18 mouse cellular contexts compared by ENCODE assay signal in genomic region chr2:34840143-34840542, GRCm38 (mm10). TPM values are rescaled to one million over a fixed set of nuclear protein-coding genes. Genes with fewer than 3 reads are reported as not detected.
DNase-seq lines count a peak whose midpoint lies in the region; ATAC-seq and TF ChIP-seq lines count a peak whose summit lies in the region.
"Not testable (repeated sequence)": the region's sequence is repeated elsewhere in the genome, so short reads cannot be mapped to it uniquely, and the experiment has no call there.
"Had no signal": no experiment of that assay in that cellular context is flagged by ENCODE, and none has a peak within 500 bp of the region (broad histone marks: within the 10 kb centered on the region; RNA-seq: fewer than 3 reads in every experiment).

No protein-coding gene starts in this region.

- H3K9me3 ChIP-seq in CH12.LX (replicated peaks; ENCODE audit: low read length); liver, postnatal 0 days (ENCODE audit: low read length): not testable (repeated sequence)

- not testable (repeated sequence) for H3K4me3 ChIP-seq in CH12.LX (replicated peaks in 1 of 3; ENCODE audit: low read depth in 2 of 3, low read length in 2 of 3, poor library complexity in 1 of 3); heart, adult 2 months; layer of hippocampus, adult 2 months; liver, postnatal 0 days (ENCODE audit: low read depth, low read length)

- ATAC-seq in Patski; liver, postnatal 0 days: not testable (repeated sequence)

- TF ChIP-seq POLR2A in CH12.LX (IDR thresholded peaks at IDR 0.05; ENCODE audit: low read depth, low read length); heart, adult 2 months (IDR thresholded peaks at IDR 0.05; ENCODE audit: insufficient read depth, low read depth, low read length): not testable (repeated sequence)

- H3K79me2 ChIP-seq in CH12.LX (replicated peaks; ENCODE audit: control insufficient read depth, extremely low read depth, insufficient read depth, poor library complexity, severe bottlenecking); heart, adult 2 months (replicated peaks; ENCODE audit: control insufficient read depth, insufficient read depth, low read length): not testable (repeated sequence)

- not testable (repeated sequence) for TF ChIP-seq EP300 in CH12.LX (IDR thresholded peaks at IDR 0.05; ENCODE audit: low read length); heart, adult 2 months (IDR thresholded peaks at IDR 0.05; ENCODE audit: insufficient read depth, low read depth, low read length); liver, postnatal 0 days (IDR thresholded peaks at IDR 0.05; ENCODE audit: low read depth)

- not testable (repeated sequence) for H3K9ac ChIP-seq in CH12.LX (ENCODE audit: insufficient read depth, low read depth); heart, adult 2 months (ENCODE audit: low read depth, low read length); liver, postnatal 0 days (replicated peaks)

- peak in 1 of 2 experiments; percentile 47; a peak in 2 of 4 replicates for TF ChIP-seq CTCF in CH12.LX (conservative IDR thresholded peaks at IDR 0.05 in 1 of 2, IDR thresholded peaks at IDR 0.05 in 1 of 2; ENCODE audit: low read depth in 2 of 2, low read length in 2 of 2)
- TF ChIP-seq CTCF in Patski (IDR thresholded peaks at IDR 0.05), result peak; percentile 56
- TF ChIP-seq CTCF in heart, adult 2 months (IDR thresholded peaks at IDR 0.05), result peak; percentile 52
- TF ChIP-seq CTCF in layer of hippocampus, adult 2 months (conservative IDR thresholded peaks at IDR 0.05), result peak; percentile 51
- TF ChIP-seq CTCF in liver, postnatal 0 days (IDR thresholded peaks at IDR 0.05; ENCODE audit: low read depth), result peak; percentile 40

- not testable (repeated sequence) for DNase-seq in CH12.LX (ENCODE audit: extremely low read depth); Patski (ENCODE audit: low read depth, low spot score); heart, adult 2 months; layer of hippocampus, adult 2 months (ENCODE audit: low spot score in 2 of 2); liver, postnatal 0 days
- peak; percentile 30 for DNase-seq in splenic B cell, adult 2 months (ENCODE audit: low read depth, low spot score)

- H3K27me3 ChIP-seq in CH12.LX (replicated peaks); heart, adult 2 months (ENCODE audit: control insufficient read depth, insufficient read depth, low read length); liver, postnatal 0 days (ENCODE audit: insufficient read depth, low read length); splenic B cell, adult 2 months (ENCODE audit: control insufficient read depth, insufficient read depth, low read length, poor library complexity, severe bottlenecking): not testable (repeated sequence)
- peaks cover 21% of the 10 kb centered on the region for H3K27me3 ChIP-seq in Patski

- in situ Hi-C loops in CH12.LX (cut with MboI; ENCODE audit: low pct_ligation_motif_present, low pct_unique_long_range_greater_than_20kb, low sequenced_read_pairs); Patski (cut with MboI; ENCODE audit: low pct_unique_long_range_greater_than_20kb): not testable (repeated sequence)

- POLR2A ChIA-PET in Patski (lab: Charles Lee), result not testable (repeated sequence)

- intact Hi-C loops in heart, adult 2 months (cut with DNase I), result not testable (repeated sequence)

- H3K27ac ChIP-seq in CH12.LX (ENCODE audit: insufficient read depth, low read depth); heart, adult 2 months; layer of hippocampus, adult 2 months; liver, postnatal 0 days (ENCODE audit: low read depth): not testable (repeated sequence)

- not testable (repeated sequence) for H3K36me3 ChIP-seq in CH12.LX (replicated peaks in 1 of 2; ENCODE audit: control insufficient read depth in 1 of 2, insufficient read depth in 1 of 2, low read length in 1 of 2); heart, adult 2 months (ENCODE audit: control insufficient read depth, insufficient read depth, low read length); liver, postnatal 0 days (replicated peaks; ENCODE audit: insufficient read depth, low read length); splenic B cell, adult 2 months (ENCODE audit: control insufficient read depth, insufficient read depth, low read length, poor library complexity, severe bottlenecking)

- TF ChIP-seq RAD21 in CH12.LX (IDR thresholded peaks at IDR 0.05; ENCODE audit: low read depth, low read length), result peak; percentile 28

- dilution Hi-C loops in CH12.LX (cut with MboI; ENCODE audit: extremely low pct_ligation_motif_present, extremely low pct_unique_long_range_greater_than_20kb, low sequenced_read_pairs), result not testable (repeated sequence)

- H3K4me1 ChIP-seq in CH12.LX (ENCODE audit: control insufficient read depth in 1 of 2, insufficient read depth in 2 of 2); heart, adult 2 months (ENCODE audit: control insufficient read depth, insufficient read depth, low read length); liver, postnatal 0 days (ENCODE audit: insufficient read depth): not testable (repeated sequence)

- 78% methylated on average over 5 of the region's 5 CpGs for WGBS in heart, adult 2 months
- WGBS in liver, postnatal 0 days (ENCODE audit: insufficient replicate concordance), result 72% methylated on average over 5 of the region's 5 CpGs

- CTCF ChIA-PET in Patski (lab: Charles Lee), result interaction anchor here (1.0 kb wide), 1 partner anchor 9 kb away, joined by 3 read pairs; no protein-coding TSS in a partner anchor

- H3K4me2 ChIP-seq in CH12.LX (ENCODE audit: insufficient read depth, low read depth, poor library complexity, severe bottlenecking); liver, postnatal 0 days (ENCODE audit: low read depth, low read length): not testable (repeated sequence)

TF ChIP-seq in CH12.LX, 34 proteins besides CTCF, POLR2A, EP300 and RAD21:
- TF ChIP-seq SMC3 (IDR thresholded peaks at IDR 0.05; ENCODE audit: low read depth, low read length) (peak; percentile 23; the same call in 1 of the 2 replicates), MYC (IDR thresholded peaks at IDR 0.05; ENCODE audit: low read depth, low read length) (peak; percentile 59; the same call in 1 of the 2 replicates)
TF ChIP-seq in CH12.LX: peak in this region for 2; not testable (repeated sequence) for 32.

RNA-seq across cellular contexts. Expression of gene Gm34653, which starts 7.3 kb away (rescaled TPM):
- not detected in 2 replicates for total RNA-seq in CH12.LX (2012; rRNA removed)
- total RNA-seq in CH12.LX (2014; rRNA removed), result not detected in 2 replicates
- polyA plus RNA-seq in CH12.LX (2012; ENCODE audit: insufficient read length, low read depth), result not detected in 2 replicates
- polyA plus RNA-seq in Patski (2021), result 0.10 TPM
- total RNA-seq in heart, adult 2 months (2021), result not detected
- not detected in 2 replicates for polyA plus RNA-seq in heart, adult 2 months (2012; rRNA removed)
- total RNA-seq in layer of hippocampus, adult 2 months (2021), result not detected
- 0.06 TPM in 1 of 2 replicates, not detected in the other for polyA plus RNA-seq in liver, postnatal 0 days (2015; fragmentation: Nextera tagmentation; extraction: Ambion mirVana)
- total RNA-seq: adrenal gland, adult 2 months; adrenal gland, postnatal 25 days; granulocyte monocyte progenitor cell, adult 5-6 weeks; heart, postnatal 10 days; heart, postnatal 4 days had no signal
- polyA plus RNA-seq: adrenal gland, adult 2 months; forebrain, embryonic 13.5 days; G1E; heart, embryonic 10.5 days; heart, embryonic 14.5 days; hindbrain, embryonic 12.5 days; hindbrain, embryonic 16.5 days; inflammation-experienced regulatory T-cells, adult 6 months had no signal

RNA-seq across cellular contexts. Expression of gene Fbxw2, which starts 14.0 kb away (rescaled TPM):
- total RNA-seq in CH12.LX (2012; rRNA removed), result 36.7 and 42.9 TPM in 2 replicates
- 67.8 and 76.4 TPM in 2 replicates for total RNA-seq in CH12.LX (2014; rRNA removed)
- 61.2 and 62.4 TPM in 2 replicates for polyA plus RNA-seq in CH12.LX (2012; ENCODE audit: insufficient read length, low read depth)
- 62.6 TPM for polyA plus RNA-seq in Patski (2021)
- 10 to 100 TPM; 40.2 to 45.3 TPM for total RNA-seq in heart, adult 2 months (2021)
- polyA plus RNA-seq in heart, adult 2 months (2012; rRNA removed), result 29.5 and 49.2 TPM in 2 replicates
- 10 to 100 TPM; 78.2 to 84.0 TPM for total RNA-seq in layer of hippocampus, adult 2 months (2021)
- 36.1 and 38.3 TPM in 2 replicates for polyA plus RNA-seq in liver, postnatal 0 days (2015; fragmentation: Nextera tagmentation; extraction: Ambion mirVana)

RNA-seq across cellular contexts. Expression of gene Cutal, which starts 34.1 kb away (rescaled TPM):
- not detected in 2 replicates for total RNA-seq in CH12.LX (2012; rRNA removed)
- not detected in 2 replicates for total RNA-seq in CH12.LX (2014; rRNA removed)
- polyA plus RNA-seq in CH12.LX (2012; ENCODE audit: insufficient read length, low read depth), result not detected in 2 replicates
- polyA plus RNA-seq in Patski (2021), result 33.2 TPM
- total RNA-seq in heart, adult 2 months (2021), result under 1 TPM; 0.37 to 0.61 TPM
- 1.7 and 2.9 TPM in 2 replicates for polyA plus RNA-seq in heart, adult 2 months (2012; rRNA removed)
- total RNA-seq in layer of hippocampus, adult 2 months (2021), result under 1 TPM; 0.15 to 0.41 TPM
- 7.2 and 8.5 TPM in 2 replicates for polyA plus RNA-seq in liver, postnatal 0 days (2015; fragmentation: Nextera tagmentation; extraction: Ambion mirVana)
- total RNA-seq: G1E; granulocyte monocyte progenitor cell, adult 5-6 weeks had no signal
- polyA plus RNA-seq: forebrain, embryonic 13.5 days; G1E; inflammation-experienced regulatory T-cells, adult 6 months had no signal

RNA-seq across cellular contexts. Expression of gene Psmd5, which starts 34.6 kb away (rescaled TPM):
- total RNA-seq in CH12.LX (2012; rRNA removed) (27.9 and 43.8 TPM in 2 replicates), CH12.LX (2014; rRNA removed) (81.2 and 120 TPM in 2 replicates)
- polyA plus RNA-seq in CH12.LX (2012; ENCODE audit: insufficient read length, low read depth) (81.9 and 91.2 TPM in 2 replicates), Patski (2021) (82.5 TPM)
- 10 to 100 TPM; 11.3 to 12.9 TPM for total RNA-seq in heart, adult 2 months (2021)
- 8.1 and 13.8 TPM in 2 replicates for polyA plus RNA-seq in heart, adult 2 months (2012; rRNA removed)
- total RNA-seq in layer of hippocampus, adult 2 months (2021), result 10 to 100 TPM; 36.1 to 43.1 TPM
- polyA plus RNA-seq in liver, postnatal 0 days (2015; fragmentation: Nextera tagmentation; extraction: Ambion mirVana), result 36.0 and 37.3 TPM in 2 replicates

RNA-seq across cellular contexts. Expression of gene Rabepk, which starts 40.4 kb away (rescaled TPM):
- 80.4 and 88.4 TPM in 2 replicates for total RNA-seq in CH12.LX (2012; rRNA removed)
- 61.2 and 68.8 TPM in 2 replicates for total RNA-seq in CH12.LX (2014; rRNA removed)
- 62.1 and 64.1 TPM in 2 replicates for polyA plus RNA-seq in CH12.LX (2012; ENCODE audit: insufficient read length, low read depth)
- polyA plus RNA-seq in Patski (2021), result 47.9 TPM
- 10 to 100 TPM; 12.1 to 13.3 TPM for total RNA-seq in heart, adult 2 months (2021)
- polyA plus RNA-seq in heart, adult 2 months (2012; rRNA removed), result 19.3 and 23.4 TPM in 2 replicates
- 10 to 100 TPM; 27.8 to 33.7 TPM for total RNA-seq in layer of hippocampus, adult 2 months (2021)
- polyA plus RNA-seq in liver, postnatal 0 days (2015; fragmentation: Nextera tagmentation; extraction: Ambion mirVana), result 17.0 and 20.4 TPM in 2 replicates
